Mouse (Mus musculus) left cerebral cortex, adult 11 months (tissue): ENCODE results near the gene Unc13a.
A peak's percentile ranks its signal among the peaks of the same experiment; 100 is the strongest.

Experiments used
- DNase-seq: peaks from one replicate; pipeline ENCODE4 v3.0.0; 2022; ENCODE audit warnings: low spot score

The Unc13a gene

DNA sequence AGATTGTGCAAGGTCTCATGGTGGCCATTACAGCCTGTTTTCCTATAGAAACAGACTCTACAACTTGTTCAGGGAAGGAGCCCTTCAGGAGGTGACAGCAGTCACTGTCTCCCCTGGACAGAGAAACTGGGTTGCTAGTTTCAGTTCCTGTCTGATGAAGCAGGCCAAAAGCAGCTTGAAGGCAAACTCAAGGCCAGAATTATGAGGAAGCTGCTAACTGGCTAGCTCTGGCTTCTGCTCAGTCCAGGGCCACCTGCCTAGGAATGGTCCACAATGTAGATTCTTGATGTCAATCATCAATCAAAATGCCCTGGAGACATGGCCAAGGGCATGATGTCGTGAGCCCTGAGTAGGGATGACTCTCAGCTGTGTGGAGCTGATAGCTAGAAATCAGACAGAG lies 46.5 kb downstream of the Unc13a start:
- DNase-seq = no peak

DNA sequence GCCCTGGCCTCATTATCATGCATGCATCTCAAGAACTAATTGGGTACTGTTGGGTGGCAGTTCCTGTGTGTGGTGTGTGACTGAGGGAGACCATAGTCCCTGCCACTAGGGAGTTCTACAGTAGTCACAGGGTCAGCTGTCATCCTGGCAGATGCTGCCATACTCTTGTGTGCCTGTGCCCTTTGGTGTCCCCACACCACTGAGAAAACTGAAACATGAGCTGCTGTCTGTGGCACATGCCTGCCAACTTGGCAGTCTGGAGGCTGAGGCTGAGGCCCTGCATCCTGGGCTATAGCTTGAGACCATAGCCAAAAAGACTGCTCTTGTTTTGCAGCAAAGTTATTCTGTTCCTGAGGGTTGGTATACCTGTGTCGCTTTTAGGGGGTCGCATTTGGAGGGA lies 51.8 kb downstream of the Unc13a start:
- no peak for DNase-seq

GRCm38 (mm10) chr8:71613418-71613817 lies 58.1 kb downstream of the Unc13a start:
- no peak for DNase-seq

- DNase-seq = no peak
Observed at GRCm38 (mm10) chr8:71612141-71612540, 59.4 kb downstream of the Unc13a start.

DNA sequence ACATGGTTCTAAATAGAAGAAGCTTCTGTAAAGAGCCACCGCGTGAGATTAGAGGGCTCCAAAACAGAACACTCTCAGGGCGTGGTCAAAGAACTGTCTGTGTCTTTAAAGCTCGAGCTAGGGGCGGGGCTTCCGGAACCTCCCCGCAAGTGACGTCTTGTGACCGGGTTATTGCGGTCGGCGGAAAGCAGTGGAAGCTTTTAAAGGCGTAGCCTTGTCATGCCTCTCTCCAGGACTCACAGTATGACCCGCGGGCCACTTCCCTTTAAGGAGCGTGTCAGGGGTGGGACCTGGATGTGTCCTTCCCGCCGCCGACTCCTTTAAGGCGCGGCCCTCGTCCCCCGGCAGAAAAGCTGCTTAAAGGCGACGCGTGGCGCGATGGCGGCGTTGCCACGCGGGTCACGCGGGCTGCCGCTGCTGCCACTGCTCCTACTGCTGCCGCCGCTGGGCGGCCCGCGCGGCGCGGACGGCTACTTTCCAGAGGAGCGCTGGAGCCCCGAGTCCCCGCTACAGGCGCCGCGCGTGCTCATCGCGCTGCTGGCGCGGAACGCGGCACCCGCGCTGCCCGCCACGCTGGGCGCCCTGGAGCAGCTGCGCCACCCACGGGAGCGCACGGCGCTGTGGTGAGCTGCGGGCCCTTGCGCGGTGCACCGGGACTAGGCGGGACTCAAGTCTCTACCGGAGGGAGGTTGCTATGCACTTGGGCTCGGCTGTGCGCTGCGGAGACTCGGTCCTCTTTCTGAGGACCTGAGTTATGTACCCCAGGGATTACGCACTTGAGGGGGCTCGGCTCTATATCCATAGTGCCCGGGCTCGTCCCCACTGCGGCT lies 60.5 kb downstream of the Unc13a start, which contains the start of gene Colgalt1:
Colgalt1 (plus strand) TSS at position 177 of the 830 bp plus-strand sequence.
- peak; percentile 98 for DNase-seq

DNA sequence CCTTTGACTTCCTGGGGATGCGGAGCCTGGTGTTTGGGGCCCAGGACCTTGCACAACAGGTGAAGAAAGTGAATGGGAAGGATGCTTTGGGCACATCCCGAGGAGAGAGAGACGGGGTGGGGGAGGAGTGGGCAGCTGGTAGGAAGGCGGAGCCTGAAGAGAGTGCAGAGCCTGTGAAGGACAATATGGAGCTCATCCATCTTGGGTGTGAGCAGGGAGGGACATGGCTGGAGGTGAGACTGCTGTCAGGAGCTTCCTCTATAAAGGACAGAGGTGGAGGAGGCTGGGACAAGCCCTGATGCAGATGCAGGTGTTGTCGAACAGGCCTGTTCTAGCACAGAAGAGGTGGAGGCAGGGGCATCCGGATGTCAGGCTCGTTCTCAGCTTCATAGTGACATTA lies 67.5 kb downstream of the Unc13a start:
- no peak for DNase-seq

- DNase-seq = no peak
Observed at GRCm38 (mm10) chr8:71602666-71603334, 68.8 kb downstream of the Unc13a start.

DNA sequence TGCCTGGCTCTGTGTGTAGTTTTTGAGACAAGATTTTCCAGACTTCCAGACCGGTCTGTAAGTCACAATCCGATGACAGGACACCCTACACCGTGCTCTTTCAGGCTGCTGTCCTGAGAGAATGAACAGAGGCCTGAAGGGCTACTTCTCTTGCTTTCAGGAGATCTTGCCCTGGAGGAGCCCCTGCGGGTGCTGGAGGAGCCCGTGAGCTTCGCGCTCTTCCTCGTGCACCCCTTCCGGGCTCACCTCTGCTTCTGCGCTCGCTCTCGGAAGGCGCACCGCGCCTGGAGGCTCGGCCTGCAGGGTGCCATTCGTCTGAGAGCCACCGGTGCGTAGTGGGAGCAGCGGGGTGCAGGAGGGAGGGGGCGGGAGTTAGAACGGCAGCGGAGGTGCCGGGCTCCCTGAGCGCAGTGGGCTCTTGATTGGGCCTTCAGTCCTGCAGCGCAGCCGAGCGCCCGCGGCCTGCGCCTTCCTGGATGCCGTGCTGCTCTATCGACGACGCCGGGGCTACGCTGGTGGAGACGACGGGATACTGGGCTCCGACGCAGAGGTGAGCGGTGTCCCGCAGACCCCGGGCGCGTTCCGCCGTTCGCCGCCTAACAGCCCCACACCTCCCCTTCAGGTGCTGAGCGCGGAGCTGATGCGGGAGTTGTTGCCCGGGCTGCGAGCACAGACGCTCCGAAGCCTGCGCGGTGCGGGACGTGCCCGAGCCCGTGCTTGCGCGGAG lies 69.5 kb downstream of the Unc13a start:
- DNase-seq = no peak

DNA sequence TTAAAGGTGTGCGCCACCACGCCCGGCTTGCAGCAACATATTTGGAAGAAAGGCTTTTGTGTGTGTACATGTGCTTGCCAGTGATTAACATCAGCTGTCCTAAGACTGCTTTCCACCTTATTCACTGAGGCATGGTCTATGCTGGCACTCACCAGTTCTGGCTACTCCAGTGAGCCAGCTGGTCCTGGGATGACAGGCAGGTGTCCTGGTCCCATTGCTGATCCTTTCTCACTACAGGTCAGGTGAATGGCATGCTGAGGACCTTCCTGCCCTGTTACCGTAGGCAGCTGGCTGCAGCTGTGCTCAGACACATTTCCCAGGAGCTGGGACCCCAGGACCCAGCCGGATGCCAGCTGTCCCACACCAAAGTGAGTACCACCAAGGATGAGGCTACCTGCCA lies 72.7 kb downstream of the Unc13a start:
- DNase-seq = no peak

GRCm38 (mm10) chr8:71598375-71598774 lies 73.2 kb downstream of the Unc13a start:
- DNase-seq = no peak

GRCm38 (mm10) chr8:71597451-71597850 lies 74.1 kb downstream of the Unc13a start, which contains the start of gene Fam129c:
Gene Fam129c, plus strand, starts transcription at chr8:71597648.
- no peak for DNase-seq

- no peak for DNase-seq
Observed at GRCm38 (mm10) chr8:71596798-71597197, 74.8 kb downstream of the Unc13a start.

DNA sequence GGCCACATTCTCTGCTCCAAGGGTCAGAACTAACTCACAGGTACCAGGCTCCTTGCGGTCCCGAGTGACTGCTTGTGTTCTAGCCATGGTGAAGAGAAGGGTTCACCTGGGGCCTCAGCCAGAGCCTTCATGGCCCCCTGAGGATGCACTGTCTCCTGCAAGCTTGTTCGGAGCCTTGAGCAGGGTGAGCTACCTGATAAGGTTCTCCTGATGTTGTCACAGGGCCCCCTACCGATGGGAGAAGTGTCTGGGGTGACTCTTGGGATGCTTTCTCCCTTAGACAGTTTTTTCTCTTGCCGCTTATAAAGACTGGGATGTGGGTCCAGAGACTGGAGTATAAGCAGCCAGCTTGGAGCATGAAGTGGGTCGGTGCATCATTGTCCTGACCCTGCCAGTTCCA lies 75.2 kb downstream of the Unc13a start:
- no peak for DNase-seq

DNA sequence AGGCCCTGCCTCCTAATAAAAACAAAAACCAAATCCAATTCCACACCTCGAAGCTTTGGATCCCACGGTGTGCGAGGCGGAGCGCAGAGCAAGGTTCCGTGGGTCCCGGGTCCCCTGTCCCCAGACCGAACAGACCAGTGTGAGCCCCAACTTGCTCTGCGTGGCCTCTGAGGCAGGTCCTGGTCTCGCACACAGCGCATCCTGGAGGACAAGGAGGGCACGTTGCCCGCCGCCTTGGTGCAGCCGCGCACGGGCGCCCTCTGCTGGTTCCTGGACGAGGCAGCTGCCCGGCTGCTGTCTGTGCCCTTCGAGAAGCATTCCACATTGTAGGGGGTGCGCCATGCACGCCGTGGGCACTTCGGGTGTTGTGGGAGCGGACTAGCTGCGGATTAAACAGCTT lies 75.7 kb downstream of the Unc13a start:
- DNase-seq = peak; percentile 82

GRCm38 (mm10) chr8:71594324-71594722 lies 77.2 kb downstream of the Unc13a start:
- DNase-seq = no peak

DNA sequence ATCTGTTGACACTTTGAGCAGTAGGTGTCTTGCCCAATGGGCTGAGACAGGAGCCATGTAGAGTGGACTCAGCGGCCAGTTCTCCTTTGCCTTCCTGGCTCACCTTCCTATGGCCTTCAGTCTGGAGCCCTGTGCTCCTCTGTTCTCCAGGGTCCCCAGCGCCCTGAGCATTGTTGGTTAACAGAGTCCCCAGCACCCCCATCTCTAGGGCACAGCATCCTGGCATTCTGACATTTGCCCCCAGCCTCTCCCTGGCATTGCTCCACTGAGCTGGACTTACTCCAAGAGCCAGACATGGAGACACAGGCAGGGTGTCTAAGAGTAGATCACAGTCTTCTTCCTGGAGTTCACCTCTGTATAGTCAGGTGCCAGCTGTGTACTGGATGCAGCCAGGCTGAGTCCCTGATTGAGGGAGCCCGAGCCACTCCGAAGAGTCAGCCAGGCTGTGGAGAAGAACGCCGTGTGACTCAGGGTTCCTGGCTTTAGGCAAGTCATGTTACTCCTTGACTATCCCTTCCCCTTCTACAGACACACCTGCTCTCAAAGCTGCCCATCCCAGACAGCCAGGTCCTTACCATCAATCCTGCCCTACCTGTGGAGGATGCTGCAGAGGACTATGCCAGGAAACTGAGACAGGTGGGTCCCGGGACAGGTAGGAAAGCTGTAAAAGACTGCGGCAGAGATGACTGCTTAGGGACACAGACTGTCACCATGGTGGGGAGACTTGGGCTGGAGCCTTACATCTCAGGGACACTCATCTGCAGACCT lies 77.8 kb downstream of the Unc13a start:
- DNase-seq = no peak

DNA sequence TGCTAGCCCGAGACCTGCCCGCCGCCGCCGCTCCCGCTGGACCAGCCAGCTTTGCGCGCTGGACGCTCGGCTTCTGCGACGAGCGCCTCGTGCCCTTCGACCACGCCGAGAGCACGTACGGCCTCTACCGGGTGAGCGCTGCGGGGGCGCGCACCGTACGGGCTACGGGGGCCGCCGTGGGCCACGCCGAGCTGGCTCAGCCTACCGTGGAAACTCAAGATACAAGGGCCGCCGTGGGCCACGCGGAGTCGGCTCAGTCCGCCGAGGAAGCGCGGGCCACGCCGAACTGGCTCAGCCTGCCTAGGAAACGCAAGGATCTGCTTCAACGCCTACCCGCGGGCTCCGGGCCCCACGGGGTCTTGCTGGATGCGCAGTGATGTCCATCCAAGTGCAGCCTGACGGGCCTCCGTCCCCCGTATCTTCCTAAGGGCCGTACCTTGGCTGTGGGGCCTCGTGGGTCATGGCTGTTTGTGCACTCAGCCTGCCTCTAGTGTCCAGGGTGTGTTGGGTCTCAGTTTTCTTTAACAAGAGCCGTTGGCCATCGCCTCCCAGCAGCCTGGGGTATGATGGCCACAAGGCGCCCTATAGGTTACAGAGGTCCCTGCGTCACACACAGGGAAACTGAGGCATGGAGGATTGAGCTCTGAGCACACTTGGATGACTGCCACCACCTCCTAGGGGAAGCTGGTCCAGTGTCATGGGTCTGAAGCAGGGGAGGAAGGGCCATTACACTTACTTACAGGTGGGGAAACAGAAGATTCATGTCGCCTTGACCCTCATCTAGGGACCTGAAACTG lies 79.0 kb downstream of the Unc13a start:
- peak; percentile 90 for DNase-seq

DNA sequence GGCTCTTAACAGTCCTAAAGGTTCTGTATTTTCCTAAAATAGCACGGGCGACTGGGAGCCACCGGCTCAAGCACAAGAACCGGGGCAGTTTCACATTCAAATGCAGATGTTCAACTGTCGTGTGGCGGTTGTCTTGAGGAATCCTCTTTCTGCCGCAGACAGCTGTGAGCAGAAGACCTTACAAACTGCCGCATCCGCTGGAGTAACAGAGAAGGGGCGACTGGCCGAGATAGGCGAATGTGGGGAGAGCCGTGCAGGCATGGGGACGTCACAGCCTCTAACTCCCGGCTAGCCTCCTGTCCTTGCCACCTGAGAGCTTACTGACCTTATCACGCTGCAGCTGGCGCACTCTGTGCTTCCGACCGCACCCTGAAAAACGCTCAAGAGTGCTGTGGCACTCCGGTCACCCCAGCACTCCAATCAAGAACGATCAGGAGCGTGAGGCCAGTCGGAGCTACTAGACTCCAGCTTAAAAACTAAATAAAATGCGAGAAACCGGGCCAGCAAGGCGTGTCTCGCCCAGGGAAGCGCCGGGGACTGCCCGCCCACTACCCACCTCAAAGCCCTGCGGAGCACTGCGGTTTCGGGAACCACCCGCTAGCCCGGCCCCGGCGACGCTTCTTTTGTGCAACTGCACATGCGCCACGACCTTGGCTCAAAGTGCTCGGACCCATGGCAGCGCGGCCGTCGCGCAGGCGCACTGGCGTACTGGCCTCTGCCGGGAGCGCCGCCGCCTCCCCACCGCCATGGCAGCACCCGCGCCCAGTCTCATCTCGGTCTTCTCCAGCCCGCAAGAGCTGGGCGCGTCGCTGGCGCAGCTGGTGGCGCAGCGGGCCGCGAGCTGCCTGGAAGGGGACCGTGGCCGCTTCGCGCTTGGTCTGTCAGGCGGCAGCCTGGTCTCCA lies 79.8 kb downstream of the Unc13a start, which contains the start of gene Pgls:
Pgls (plus strand) TSS at position 706 of the 903 bp plus-strand sequence.
- peak; percentile 94 for DNase-seq

DNA sequence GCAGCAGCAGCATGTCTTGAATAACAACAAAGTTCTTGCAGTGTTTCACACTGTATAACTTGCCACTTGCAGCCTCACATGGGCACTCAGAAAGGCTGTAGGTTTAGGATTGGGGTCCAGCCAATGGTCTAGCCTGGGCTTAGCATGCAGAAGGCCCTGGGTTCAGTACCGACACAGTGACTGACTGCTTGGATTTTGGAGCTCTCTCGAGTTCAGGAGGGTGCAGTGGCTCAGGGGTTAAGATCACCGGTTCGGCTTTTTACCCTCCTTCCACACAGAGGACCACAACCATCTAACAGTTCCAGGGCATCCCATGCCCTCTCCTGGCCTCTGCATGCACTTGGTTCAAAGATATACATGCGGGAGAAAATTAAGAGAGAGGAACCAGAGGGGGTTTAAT lies 80.5 kb downstream of the Unc13a start:
- no peak for DNase-seq

DNA sequence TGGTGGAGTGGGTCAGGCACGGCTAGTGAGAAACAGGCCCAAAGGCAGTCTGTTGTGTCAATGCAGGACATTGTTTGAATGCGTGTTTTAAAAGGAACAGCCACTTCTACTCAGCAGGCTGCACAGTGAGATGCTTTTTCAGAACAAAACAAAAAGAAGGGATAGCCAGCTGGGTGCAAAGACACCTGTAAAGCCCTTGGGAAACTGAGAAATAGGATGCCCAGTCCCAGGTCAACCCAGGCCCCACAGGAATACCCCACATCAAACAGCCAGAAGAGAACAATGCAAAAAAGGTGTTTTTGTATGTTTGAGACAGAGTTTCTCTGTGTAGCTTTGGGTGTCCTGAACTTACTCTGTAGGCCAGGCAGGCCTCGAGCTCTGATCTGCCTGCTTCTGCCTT lies 82.8 kb downstream of the Unc13a start:
- no peak for DNase-seq
